Mouse (Mus musculus): Measurements from ENCODE around the gene Fam57b. TPM values are rescaled to one million over a fixed set of nuclear protein-coding genes. Genes with fewer than 3 reads are reported as not detected.
A peak's percentile ranks its signal among the peaks of the same experiment; 100 is the strongest.

Fam57b gene
- polyA plus RNA-seq, 1 experiment from 2014 or later = 27.0 TPM

DNA sequence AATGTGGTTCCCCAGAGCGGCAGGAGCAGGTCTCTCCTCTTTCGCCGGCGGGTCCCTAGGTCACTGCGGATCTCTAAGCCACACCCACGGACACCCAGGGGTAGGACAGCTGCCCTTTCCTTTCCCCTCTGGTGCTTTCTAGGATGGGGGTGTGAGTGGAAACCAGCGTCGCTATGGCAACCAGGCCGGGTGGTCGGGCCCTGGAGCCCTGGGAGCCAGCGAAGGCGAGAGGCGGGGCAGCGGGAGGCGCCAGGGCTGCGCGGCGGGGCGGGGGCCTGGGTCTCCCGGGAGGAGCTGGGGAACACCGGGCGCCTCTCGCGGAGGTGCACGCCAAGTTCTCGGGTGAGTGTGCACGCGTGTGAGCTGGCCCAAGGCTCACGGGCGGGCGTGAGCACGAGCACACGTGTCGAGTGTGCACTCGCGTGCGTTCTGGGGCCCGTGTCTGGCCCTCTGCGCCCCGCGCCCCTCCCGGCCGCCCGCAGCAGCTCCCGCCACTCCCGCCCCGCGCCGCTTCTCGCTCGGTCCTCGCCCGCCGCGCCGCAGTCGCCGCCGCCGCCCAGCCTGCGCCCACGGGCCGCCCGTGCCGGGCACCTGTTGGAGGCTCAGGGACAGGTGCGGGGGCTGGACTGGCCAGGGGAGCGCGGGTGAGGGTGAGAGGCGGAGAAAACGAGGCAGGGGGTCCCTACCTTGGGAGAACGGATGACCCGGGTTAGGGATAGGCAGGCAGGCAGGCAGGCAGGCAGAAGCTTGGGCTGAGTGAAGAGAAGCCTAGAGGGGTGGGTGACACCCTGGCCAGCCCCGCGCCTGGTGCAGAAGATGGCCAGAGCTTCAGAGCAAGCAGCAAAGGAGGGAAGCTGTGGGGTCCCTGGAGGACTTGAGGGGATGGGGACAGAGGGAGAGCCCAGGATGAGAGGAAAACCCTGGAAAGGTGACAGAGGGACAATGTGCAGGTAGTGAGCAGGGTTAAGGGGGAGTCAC lies 50.2 kb downstream of the Fam57b start:
- Histone ChIP-seq H3K4me1 (peaks cover 21% of the 10 kb centered on the region), H3K9ac (peak overlapping the region; percentile 75), H3K36me3 (ENCODE audit: poor library complexity, severe bottlenecking) (peaks cover 11% of the 10 kb centered on the region), H3K27me3 (peaks cover 17% of the 10 kb centered on the region), H3K4me3 (peak overlapping the region; percentile 58), H3K27ac (no peak overlapping the region), H3K9me3 (replicated peaks) (no peaks in the 10 kb centered on the region), H3K4me2 (peak overlapping the region; percentile 100)
- whole genome bisulfite sequencing = under 1% methylated on average over 60 of the region's 74 CpGs
- ATAC-seq = peak; percentile 52

DNA sequence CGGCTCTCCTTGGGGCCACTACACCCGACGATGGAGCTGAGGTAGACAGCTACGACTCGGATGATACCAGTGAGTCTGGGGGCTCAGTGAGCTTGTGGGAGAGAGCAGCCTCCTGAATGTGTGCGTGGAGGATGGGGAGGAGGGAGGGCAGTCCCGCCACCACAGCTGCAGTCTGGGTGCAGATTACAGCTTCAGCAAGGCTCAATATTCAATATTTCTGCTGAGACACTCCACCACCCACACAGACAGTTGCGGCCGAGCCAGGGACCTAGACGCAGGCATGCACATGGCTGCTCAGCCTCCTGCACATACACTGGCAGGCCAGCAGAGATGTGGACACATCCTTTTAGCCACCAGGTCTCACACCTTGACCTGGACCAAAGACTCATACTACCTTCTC lies 51.3 kb downstream of the Fam57b start:
- Histone ChIP-seq H3K9ac (peak overlapping the region; percentile 75), H3K36me3 (ENCODE audit: poor library complexity, severe bottlenecking) (peaks cover 22% of the 10 kb centered on the region), H3K4me2 (peak overlapping the region; percentile 100), H3K4me1 (peaks cover 21% of the 10 kb centered on the region), H3K9me3 (replicated peaks) (no peaks in the 10 kb centered on the region), H3K27me3 (peaks cover 17% of the 10 kb centered on the region), H3K4me3 (peak overlapping the region; percentile 58), H3K27ac (no peak overlapping the region)
- WGBS = 23% methylated on average over 10 of the region's 10 CpGs
- 0 out of 2 replicates have a peak, but pooled peaks have one; percentile 9 for ATAC-seq

DNA sequence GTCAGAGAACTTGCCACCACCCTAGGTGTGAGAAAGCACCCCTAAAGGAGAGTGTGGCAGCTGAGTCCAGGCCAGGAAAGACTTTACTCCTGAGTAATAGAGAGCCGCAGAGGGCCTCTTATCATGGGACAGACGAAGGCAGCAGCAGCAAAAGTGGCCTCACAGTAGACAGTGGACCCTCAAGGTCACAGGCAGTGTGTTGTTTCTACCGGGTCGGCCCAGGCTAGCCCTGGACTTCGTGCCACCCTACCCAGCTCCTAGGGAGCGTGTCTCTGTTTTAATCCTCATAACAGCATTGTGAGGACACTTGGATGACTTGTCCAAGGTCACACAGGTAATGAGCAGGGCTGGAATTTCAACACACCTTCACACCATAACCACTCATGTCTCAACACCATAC lies 52.7 kb downstream of the Fam57b start:
- peaks cover 34% of the 10 kb centered on the region for H3K36me3 ChIP-seq (ENCODE audit: poor library complexity, severe bottlenecking)
- peaks cover 17% of the 10 kb centered on the region for H3K27me3 ChIP-seq
- 84% methylated on average over 6 of the region's 6 CpGs for WGBS
- no peak for ATAC-seq
- no peaks in the 10 kb centered on the region for H3K9me3 ChIP-seq (replicated peaks)
- H3K4me1 ChIP-seq = peaks cover 21% of the 10 kb centered on the region
- H3K4me3 ChIP-seq = no peak overlapping the region
- no peak overlapping the region for H3K4me2 ChIP-seq
- H3K27ac ChIP-seq = no peak overlapping the region
- H3K9ac ChIP-seq = no peak overlapping the region

DNA sequence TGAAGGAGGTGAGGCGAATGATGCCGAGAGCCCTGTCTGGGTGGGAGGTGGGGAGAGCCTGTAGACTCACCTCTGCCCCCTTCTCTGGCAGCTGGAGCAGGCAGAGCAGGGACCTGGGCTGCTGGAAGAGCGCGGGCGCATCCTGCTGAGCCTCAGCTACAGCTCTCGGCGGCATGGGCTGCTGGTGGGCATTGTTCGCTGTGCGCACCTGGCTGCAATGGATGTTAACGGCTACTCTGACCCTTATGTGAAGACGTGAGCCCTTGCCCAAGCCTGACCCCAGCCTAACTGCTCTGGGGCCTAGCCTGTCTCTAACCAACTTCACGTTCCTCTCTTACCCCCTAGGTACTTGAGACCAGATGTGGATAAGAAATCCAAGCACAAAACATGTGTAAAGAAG lies 53.7 kb downstream of the Fam57b start:
- Histone ChIP-seq H3K4me3 (no peak overlapping the region), H3K27me3 (peaks cover 17% of the 10 kb centered on the region), H3K27ac (no peak overlapping the region), H3K9ac (peak overlapping the region; percentile 36; the same call in 1 of the 2 replicates), H3K9me3 (replicated peaks) (no peaks in the 10 kb centered on the region), H3K4me2 (no peak overlapping the region), H3K36me3 (ENCODE audit: poor library complexity, severe bottlenecking) (peaks cover 44% of the 10 kb centered on the region), H3K4me1 (peaks cover 24% of the 10 kb centered on the region)
- 32% methylated on average over 12 of the region's 12 CpGs for WGBS
- no peak for ATAC-seq

DNA sequence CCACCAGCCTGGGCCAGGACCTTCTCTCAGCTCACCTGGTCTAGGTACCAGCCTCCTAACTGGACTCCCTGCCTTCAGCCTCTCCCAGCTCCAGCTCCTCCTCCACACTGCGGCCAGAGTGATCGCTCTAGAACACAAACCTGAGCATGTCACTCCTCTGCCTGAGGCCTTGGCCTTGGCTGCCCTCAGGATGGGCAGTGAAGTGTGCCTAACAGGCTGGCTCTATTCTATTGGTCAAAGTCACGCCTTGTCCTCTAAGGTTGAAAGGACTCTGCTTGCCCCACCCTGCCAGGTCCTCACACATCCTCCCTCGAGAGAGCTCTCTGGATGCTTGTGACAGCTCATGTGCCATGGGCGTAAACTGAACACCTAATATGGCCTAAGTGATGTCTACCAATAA lies 56.0 kb downstream of the Fam57b start:
- Histone ChIP-seq H3K4me3 (no peak overlapping the region), H3K4me2 (no peak overlapping the region), H3K9ac (no peak overlapping the region), H3K9me3 (replicated peaks) (no peaks in the 10 kb centered on the region), H3K36me3 (ENCODE audit: poor library complexity, severe bottlenecking) (peaks cover 67% of the 10 kb centered on the region), H3K4me1 (peaks cover 10% of the 10 kb centered on the region), H3K27ac (no peak overlapping the region), H3K27me3 (peaks cover 15% of the 10 kb centered on the region)
- no peak for ATAC-seq
- WGBS = 84% methylated on average over 5 of the region's 5 CpGs

DNA sequence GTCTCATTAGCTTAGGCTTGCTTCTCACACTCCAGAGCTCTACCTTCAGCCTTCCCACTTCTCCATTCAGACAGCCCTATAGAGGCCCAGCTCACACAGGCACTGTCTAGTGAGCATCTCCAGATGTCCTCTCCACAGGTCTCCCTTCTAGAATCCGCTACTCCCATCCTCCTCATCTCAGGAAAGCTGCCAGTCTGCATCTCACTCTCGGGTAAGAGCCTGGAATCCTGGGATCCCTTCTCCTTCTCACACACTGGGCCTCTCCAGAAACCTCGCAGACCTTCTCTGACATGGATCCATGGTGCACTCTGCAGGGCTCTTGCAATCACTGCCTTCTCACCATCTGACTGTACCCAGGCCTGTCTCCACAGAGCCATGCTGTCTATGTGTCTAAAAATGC lies 58.2 kb downstream of the Fam57b start:
- Histone ChIP-seq H3K4me2 (no peak overlapping the region), H3K4me1 (peaks cover 5% of the 10 kb centered on the region), H3K27me3 (no peaks in the 10 kb centered on the region), H3K27ac (no peak overlapping the region), H3K9ac (no peak overlapping the region), H3K9me3 (replicated peaks) (no peaks in the 10 kb centered on the region), H3K36me3 (ENCODE audit: poor library complexity, severe bottlenecking) (peaks cover 82% of the 10 kb centered on the region), H3K4me3 (no peak overlapping the region)
- no peak for ATAC-seq
- WGBS = 72% methylated on average over 3 of the region's 3 CpGs

DNA sequence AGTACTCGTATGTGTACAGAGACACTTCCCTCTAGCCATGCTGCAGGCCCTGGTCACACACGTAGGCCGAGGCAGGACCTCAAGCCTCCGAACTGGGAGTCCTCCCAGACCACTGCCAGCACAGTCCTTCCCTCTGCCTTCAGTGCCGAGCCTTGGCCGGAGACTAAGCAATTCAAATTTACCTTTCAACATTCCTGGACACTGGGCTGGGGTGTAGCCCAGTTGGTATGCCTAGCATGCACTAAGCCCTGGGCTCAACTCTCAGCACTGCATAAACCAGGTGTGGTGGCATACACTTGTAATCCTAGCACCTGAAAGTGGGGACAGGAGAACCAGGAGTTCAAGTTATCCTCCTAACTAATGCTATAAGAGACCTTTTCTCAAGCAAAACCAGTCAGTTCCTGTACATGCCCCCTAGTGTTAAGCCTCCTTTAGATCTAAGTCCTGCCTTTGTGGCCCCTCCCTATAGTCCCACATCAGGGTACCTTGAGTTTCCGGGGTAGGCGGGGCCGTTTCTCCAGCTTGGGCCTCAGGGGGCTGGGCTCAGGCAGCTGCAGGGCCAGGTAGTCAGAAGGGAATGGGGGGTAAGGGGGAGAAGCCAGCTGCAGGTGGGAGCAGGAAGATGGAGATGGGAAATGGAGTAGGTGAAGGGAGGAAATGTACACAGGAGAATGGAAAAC lies 59.4 kb downstream of the Fam57b start:
- peaks cover 13% of the 10 kb centered on the region for H3K4me1 ChIP-seq
- H3K4me3 ChIP-seq = no peak overlapping the region
- no peak overlapping the region for H3K9ac ChIP-seq
- WGBS = 75% methylated on average over 9 of the region's 9 CpGs
- no peaks in the 10 kb centered on the region for H3K9me3 ChIP-seq (replicated peaks)
- H3K36me3 ChIP-seq (ENCODE audit: poor library complexity, severe bottlenecking) = peaks cover 79% of the 10 kb centered on the region
- H3K27me3 ChIP-seq = no peaks in the 10 kb centered on the region
- ATAC-seq = no peak
- no peak overlapping the region for H3K27ac ChIP-seq
- H3K4me2 ChIP-seq = no peak overlapping the region

DNA sequence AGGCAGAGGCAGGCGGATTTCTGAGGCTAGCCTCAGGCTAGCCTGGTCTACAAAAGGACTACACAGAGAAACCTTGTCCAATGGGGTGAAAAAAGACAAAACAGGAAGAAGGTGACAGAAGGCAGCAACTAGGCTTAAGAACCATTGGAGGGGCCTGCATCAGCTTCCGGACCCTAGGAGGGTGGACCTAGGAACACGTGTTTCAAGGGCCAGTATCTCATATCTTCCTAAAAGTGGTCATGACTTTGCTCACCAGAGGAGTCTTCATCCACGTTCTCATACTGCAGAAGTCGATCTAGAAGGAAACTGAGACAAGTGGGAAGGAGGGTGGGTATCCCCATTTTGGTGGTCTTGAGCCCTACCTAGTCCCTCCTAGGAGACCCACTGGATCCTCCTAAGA lies 63.5 kb downstream of the Fam57b start:
- peak overlapping the region; percentile 65 for H3K4me3 ChIP-seq
- H3K4me2 ChIP-seq = peak overlapping the region; percentile 73
- H3K4me1 ChIP-seq = peaks cover 33% of the 10 kb centered on the region
- H3K9ac ChIP-seq = peak overlapping the region; percentile 68
- 65% methylated on average over 5 of the region's 5 CpGs for WGBS
- no peak overlapping the region for H3K27ac ChIP-seq
- ATAC-seq = no peak
- no peaks in the 10 kb centered on the region for H3K27me3 ChIP-seq
- peaks cover 65% of the 10 kb centered on the region for H3K36me3 ChIP-seq (ENCODE audit: poor library complexity, severe bottlenecking)
- no peaks in the 10 kb centered on the region for H3K9me3 ChIP-seq (replicated peaks)

DNA sequence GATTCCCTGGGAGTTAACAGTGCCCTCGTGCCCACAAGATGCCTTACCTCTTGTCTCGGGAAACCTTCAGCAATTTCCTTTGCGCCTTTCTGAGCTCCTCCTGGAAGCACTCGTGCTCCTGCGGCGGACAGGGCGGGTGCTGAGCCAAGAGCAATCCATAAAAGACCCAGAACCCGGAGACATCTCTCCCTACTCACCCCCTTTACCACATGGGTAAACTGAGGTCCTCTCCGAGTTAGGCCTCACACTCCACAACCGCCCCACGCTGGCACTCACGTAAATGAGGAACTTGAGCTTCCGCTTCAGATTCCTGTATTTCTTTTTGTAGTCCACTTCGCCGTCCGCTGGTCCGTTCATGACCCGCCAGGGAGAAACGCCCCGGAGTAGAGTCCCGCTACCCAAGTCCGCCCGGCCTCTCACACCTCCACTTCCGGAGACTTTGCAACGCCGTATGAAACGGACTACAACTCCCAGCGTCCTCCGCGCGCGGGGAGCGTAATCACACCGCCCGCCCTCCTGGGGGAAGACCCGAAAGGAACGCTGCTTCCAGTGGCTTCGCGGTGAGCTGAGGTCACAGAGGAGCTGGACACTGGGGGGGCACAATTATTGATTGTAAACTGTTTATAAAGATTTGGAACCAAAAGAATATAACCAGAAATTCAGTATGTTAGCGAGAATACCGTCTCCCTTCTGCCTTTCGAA lies 64.1 kb downstream of the Fam57b start, which contains the start of gene Hirip3:
Hirip3 (plus strand) TSS at position 544 of the 702 bp plus-strand sequence.
- Histone ChIP-seq H3K36me3 (ENCODE audit: poor library complexity, severe bottlenecking) (peaks cover 65% of the 10 kb centered on the region), H3K9me3 (replicated peaks) (no peaks in the 10 kb centered on the region), H3K4me3 (peak within 1 kb of the TSS; percentile 65), H3K4me2 (peak within 1 kb of the TSS; percentile 73), H3K9ac (peak within 1 kb of the TSS; percentile 68), H3K4me1 (peaks cover 33% of the 10 kb centered on the region), H3K27ac (peak within 1 kb of the TSS; percentile 77), H3K27me3 (no peaks in the 10 kb centered on the region)
- 4% methylated on average over 42 of the region's 42 CpGs for WGBS
- peak; percentile 93 for ATAC-seq

DNA sequence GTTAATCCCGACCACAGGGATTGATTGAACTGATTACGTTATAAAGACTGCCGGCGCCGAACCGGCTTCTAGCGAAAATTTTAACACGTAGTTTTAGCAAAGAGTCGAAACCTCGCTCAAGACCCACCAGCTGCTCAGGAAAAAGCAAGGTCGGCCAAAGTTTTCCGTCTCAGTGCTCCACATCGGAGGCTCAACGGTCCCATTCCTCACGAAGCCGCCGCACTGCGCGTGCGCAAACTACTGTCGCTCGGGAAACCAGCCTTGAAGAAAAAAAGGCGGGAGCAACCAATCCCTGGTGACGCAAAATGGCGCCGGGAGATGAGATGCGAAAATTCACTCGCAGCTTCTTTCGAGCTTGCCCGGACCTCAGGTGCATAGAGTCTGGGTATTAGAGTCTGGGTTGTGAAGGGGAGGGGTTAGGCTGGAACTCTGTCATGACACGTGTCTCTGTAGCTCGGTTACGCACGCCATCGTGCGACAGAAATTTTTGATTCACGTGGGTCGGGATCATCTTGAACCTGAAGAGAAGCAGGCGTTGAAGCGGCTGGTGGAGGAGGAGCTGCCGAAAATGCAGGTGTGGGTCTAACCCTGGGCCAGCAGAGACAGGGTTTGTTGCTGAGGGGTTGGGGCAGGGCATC lies 64.8 kb downstream of the Fam57b start, which contains the start of gene Ino80e:
Ino80e (minus strand) TSS at position 231 of the 638 bp plus-strand sequence.
- H3K27me3 ChIP-seq = no peaks in the 10 kb centered on the region
- peak within 1 kb of the TSS; percentile 65 for H3K4me3 ChIP-seq
- H3K4me2 ChIP-seq = peak within 1 kb of the TSS; percentile 73
- peak; percentile 75 for ATAC-seq
- H3K4me1 ChIP-seq = peaks cover 33% of the 10 kb centered on the region
- peak within 1 kb of the TSS; percentile 77 for H3K27ac ChIP-seq
- H3K9ac ChIP-seq = peak within 1 kb of the TSS; percentile 68
- peaks cover 65% of the 10 kb centered on the region for H3K36me3 ChIP-seq (ENCODE audit: poor library complexity, severe bottlenecking)
- under 1% methylated on average over 41 of the region's 41 CpGs for WGBS
- H3K9me3 ChIP-seq (replicated peaks) = no peaks in the 10 kb centered on the region

DNA sequence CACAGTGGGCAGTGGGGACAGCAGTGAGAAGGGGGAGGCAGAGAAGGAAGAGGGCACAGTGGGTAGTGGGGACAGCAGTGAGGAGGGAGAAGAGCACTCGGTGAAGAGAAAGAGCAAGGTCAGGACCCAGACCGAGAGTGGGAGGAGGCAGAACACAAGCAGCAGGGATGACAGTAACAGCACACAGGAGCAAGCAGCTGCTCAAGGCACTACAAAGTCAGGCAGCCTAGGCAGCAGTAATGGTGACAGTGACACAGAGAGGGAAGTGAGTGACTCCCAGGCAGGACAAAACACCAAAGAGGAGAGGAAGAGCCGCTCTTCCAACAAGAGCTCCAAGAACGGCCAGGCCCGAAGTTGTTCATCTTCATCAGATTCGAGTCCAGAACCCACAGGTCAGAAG lies 66.3 kb downstream of the Fam57b start:
- Histone ChIP-seq H3K27ac (peak overlapping the region; percentile 77), H3K9me3 (replicated peaks) (no peaks in the 10 kb centered on the region), H3K4me2 (peak overlapping the region; percentile 73), H3K36me3 (ENCODE audit: poor library complexity, severe bottlenecking) (peaks cover 65% of the 10 kb centered on the region), H3K27me3 (no peaks in the 10 kb centered on the region), H3K4me3 (peak overlapping the region; percentile 65), H3K4me1 (peaks cover 33% of the 10 kb centered on the region), H3K9ac (peak overlapping the region; percentile 68)
- WGBS = 68% methylated on average over 6 of the region's 6 CpGs
- no peak for ATAC-seq
